Comparison of ENCODE assay signal across 13 mouse cellular contexts in genomic region chr6:143068181-143068915, GRCm38 (mm10). TPM values are rescaled to one million over a fixed set of nuclear protein-coding genes. Genes with fewer than 3 reads are reported as not detected.
DNase-seq lines count a peak whose midpoint lies in the region; ATAC-seq and TF ChIP-seq lines count a peak whose summit lies in the region.
"Had no signal": no experiment of that assay in that cellular context is flagged by ENCODE, and none has a peak within 500 bp of the region (broad histone marks: within the 10 kb centered on the region; RNA-seq: fewer than 3 reads in every experiment).

No protein-coding gene starts in this region.

- H3K27me3 ChIP-seq in heart, embryonic 12.5 days (replicated peaks), result no peaks in the 10 kb centered on the region
- H3K27me3 ChIP-seq in liver, embryonic 12.5 days (replicated peaks), result no peaks in the 10 kb centered on the region
- no peaks in the 10 kb centered on the region for H3K27me3 ChIP-seq in kidney, embryonic 14.5 days (ENCODE audit: control insufficient read depth, insufficient read depth, low read length)
- H3K27me3 ChIP-seq: embryonic facial prominence, embryonic 12.5 days; limb, embryonic 12.5 days had no signal

- peaks cover 2% of the 10 kb centered on the region for H3K36me3 ChIP-seq in heart, embryonic 12.5 days
- peaks cover 37% of the 10 kb centered on the region for H3K36me3 ChIP-seq in liver, embryonic 12.5 days
- H3K36me3 ChIP-seq in kidney, embryonic 14.5 days (ENCODE audit: control insufficient read depth, insufficient read depth, low read length), result peaks cover 17% of the 10 kb centered on the region

- no peak for TF ChIP-seq CTCF in bone marrow, adult 2 months (IDR thresholded peaks at IDR 0.05; ENCODE audit: control insufficient read depth, insufficient read depth, low read length)
- no peak for TF ChIP-seq CTCF in left cerebral cortex, adult 2 months (IDR thresholded peaks at IDR 0.05)

- H3K4me2 ChIP-seq in heart, embryonic 12.5 days, result no peak overlapping the region
- peak overlapping the region; percentile 60 for H3K4me2 ChIP-seq in liver, embryonic 12.5 days
- no peak overlapping the region for H3K4me2 ChIP-seq in kidney, embryonic 14.5 days (replicated peaks; ENCODE audit: low read depth, low read length)
- H3K4me2 ChIP-seq: embryonic facial prominence, embryonic 12.5 days; limb, embryonic 12.5 days had no signal

- no peaks in the 10 kb centered on the region for H3K9me3 ChIP-seq in heart, embryonic 12.5 days (replicated peaks)
- no peaks in the 10 kb centered on the region for H3K9me3 ChIP-seq in liver, embryonic 12.5 days (replicated peaks)
- H3K9me3 ChIP-seq in kidney, embryonic 14.5 days (ENCODE audit: control insufficient read depth, low read length), result no peaks in the 10 kb centered on the region
- H3K9me3 ChIP-seq: embryonic facial prominence, embryonic 12.5 days; limb, embryonic 12.5 days had no signal

- peak; percentile 85 for ATAC-seq in heart, embryonic 12.5 days (ENCODE audit: insufficient number of reproducible peaks, low FRiP score)
- ATAC-seq in liver, embryonic 12.5 days, result peak; percentile 96
- no peak for ATAC-seq in kidney, embryonic 14.5 days (ENCODE audit: low FRiP score, low TSS enrichment)

- WGBS in heart, embryonic 12.5 days, result 44% methylated on average over 9 of the region's 9 CpGs
- WGBS in bone marrow, adult 2 months, result 59% methylated on average over 9 of the region's 9 CpGs
- WGBS in liver, embryonic 12.5 days (ENCODE audit: insufficient replicate concordance), result 27% methylated on average over 9 of the region's 9 CpGs
- WGBS in kidney, embryonic 14.5 days, result 71% methylated on average over 9 of the region's 9 CpGs

- H3K27ac ChIP-seq in heart, embryonic 12.5 days (ENCODE audit: poor library complexity, severe bottlenecking), result no peak overlapping the region
- peak overlapping the region; percentile 45 for H3K27ac ChIP-seq in bone marrow, adult 2 months (ENCODE audit: control insufficient read depth, insufficient read depth, low read depth, low read length, poor library complexity)
- H3K27ac ChIP-seq in liver, embryonic 12.5 days, result peak overlapping the region; percentile 85
- H3K27ac ChIP-seq in kidney, embryonic 14.5 days (ENCODE audit: low read depth, low read length), result no peak overlapping the region
- H3K27ac ChIP-seq in left cerebral cortex, adult 2 months, result no peak overlapping the region
- H3K27ac ChIP-seq: embryonic facial prominence, embryonic 12.5 days; limb, embryonic 12.5 days had no signal

- intact Hi-C loops in heart, postnatal 36 days (cut with DNase I), result no loop called here
- intact Hi-C loops in left cerebral cortex, adult 2 months (cut with DNase I), result no loop called here

- H3K9ac ChIP-seq in heart, embryonic 12.5 days, result no peak overlapping the region
- peak overlapping the region; percentile 14; the same call in 1 of the 2 replicates for H3K9ac ChIP-seq in liver, embryonic 12.5 days
- no peak overlapping the region for H3K9ac ChIP-seq in kidney, embryonic 14.5 days (ENCODE audit: low read depth, low read length)
- H3K9ac ChIP-seq: embryonic facial prominence, embryonic 12.5 days; limb, embryonic 12.5 days had no signal

- H3K4me3 ChIP-seq in heart, embryonic 12.5 days, result no peak overlapping the region
- H3K4me3 ChIP-seq in bone marrow, adult 2 months (replicated peaks; ENCODE audit: control insufficient read depth, low read depth, low read length), result no peak overlapping the region
- H3K4me3 ChIP-seq in liver, embryonic 12.5 days, result peak overlapping the region; percentile 27; the same call in 1 of the 2 replicates
- H3K4me3 ChIP-seq in kidney, embryonic 14.5 days (ENCODE audit: low read length), result no peak overlapping the region
- no peak overlapping the region for H3K4me3 ChIP-seq in left cerebral cortex, adult 2 months
- H3K4me3 ChIP-seq: embryonic facial prominence, embryonic 12.5 days; limb, embryonic 12.5 days had no signal

- TF ChIP-seq POLR2A in bone marrow, adult 2 months (IDR thresholded peaks at IDR 0.05; ENCODE audit: borderline replicate concordance, control insufficient read depth, low read depth, low read length), result no peak

- H3K4me1 ChIP-seq in heart, embryonic 12.5 days (replicated peaks), result peaks cover 18% of the 10 kb centered on the region
- H3K4me1 ChIP-seq in bone marrow, adult 2 months (ENCODE audit: control insufficient read depth, insufficient read depth, low read length), result peaks cover 2% of the 10 kb centered on the region; the same call in 1 of the 2 replicates
- H3K4me1 ChIP-seq in liver, embryonic 12.5 days, result peaks cover 57% of the 10 kb centered on the region
- no peaks in the 10 kb centered on the region; the same call in 1 of the 2 replicates for H3K4me1 ChIP-seq in kidney, embryonic 14.5 days (ENCODE audit: control insufficient read depth, insufficient read depth, low read length)
- H3K4me1 ChIP-seq: embryonic facial prominence, embryonic 12.5 days; limb, embryonic 12.5 days had no signal

- DNase-seq in heart, postnatal 36 days, result no peak
- peak; percentile 46 for DNase-seq in CD4-positive helper T cell, adult 2 months (ENCODE audit: low read depth, low spot score)
- no peak for DNase-seq in frontal cortex, postnatal 14 days (ENCODE audit: low spot score in 2 of 2)
- DNase-seq in left cerebral cortex, adult 2 months (ENCODE audit: extremely low spot score in 1 of 2, low spot score in 2 of 2), result no peak
- DNase-seq: B cell, adult 2 months; cerebellum, adult 18-20 months; kidney, postnatal 10 days had no signal

RNA-seq across cellular contexts. Expression of gene C2cd5, which starts 31.6 kb away (rescaled TPM):
- 25.1 and 25.6 TPM in 2 replicates for polyA plus RNA-seq in heart, embryonic 12.5 days (2016; fragmentation: Nextera tagmentation; extraction: Ambion mirVana)
- total RNA-seq in heart, postnatal 36 days (2021), result 10 to 100 TPM; 14.6 to 16.9 TPM
- 26.5 and 31.1 TPM in 2 replicates for polyA plus RNA-seq in bone marrow, adult 2 months (2011; ENCODE audit: insufficient read depth, insufficient read length, low replicate concordance, missing spikeins)
- 22.2 and 22.7 TPM in 2 replicates for polyA plus RNA-seq in liver, embryonic 12.5 days (2016; fragmentation: Nextera tagmentation; extraction: Ambion mirVana)
- 16.8 and 34.5 TPM in 2 replicates for polyA plus RNA-seq in kidney, embryonic 14.5 days (2014; fragmentation: Nextera tagmentation; extraction: Ambion mirVana)
- total RNA-seq in left cerebral cortex, adult 2 months (2021), result 100 to 1,000 TPM; 103 to 104 TPM

Comparison
In these comparisons a context has a peak if more than half of its experiments do, and no peak if none do; other contexts are left out.
1. H3K27ac ChIP-seq: peak in bone marrow, adult 2 months (single experiment) and liver, embryonic 12.5 days (single experiment); none in heart, embryonic 12.5 days (single experiment), kidney, embryonic 14.5 days (single experiment) and left cerebral cortex, adult 2 months (single experiment).